Mouse (Mus musculus) regulatory T cell (primary cell): Measurements from ENCODE around the gene Doc2g.

Source experiments
- in situ Hi-C: fragments of 300-600 bp; cut with MboI, MseI; formaldehyde crosslinking; loops from one replicate; pipeline ENCODE4 v1.15.1; 2025; ENCODE audit warnings: high pct_unique_total_duplicates

The Doc2g gene

DNA sequence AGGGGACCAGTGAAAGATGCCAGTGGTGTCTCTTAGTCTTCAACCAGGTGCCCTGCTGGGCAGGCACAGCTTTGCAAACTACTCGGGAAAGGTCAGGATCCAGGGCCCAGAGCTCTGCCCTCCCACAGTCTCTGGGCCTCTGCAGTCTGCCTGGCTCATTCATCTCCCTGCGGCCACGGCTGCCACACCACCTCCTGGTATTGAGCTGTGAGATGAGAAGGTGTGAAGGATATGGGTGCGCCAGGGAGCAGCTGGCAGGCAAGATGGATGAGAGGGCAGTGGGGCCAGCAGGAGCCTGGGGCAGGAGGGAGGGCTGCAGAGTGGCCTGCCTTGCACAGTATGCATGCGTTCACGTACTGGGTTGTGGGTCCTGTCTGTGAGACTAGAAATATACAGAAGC, 12.3 kb upstream of the Doc2g start:
- in situ Hi-C loops: no loop called here

DNA sequence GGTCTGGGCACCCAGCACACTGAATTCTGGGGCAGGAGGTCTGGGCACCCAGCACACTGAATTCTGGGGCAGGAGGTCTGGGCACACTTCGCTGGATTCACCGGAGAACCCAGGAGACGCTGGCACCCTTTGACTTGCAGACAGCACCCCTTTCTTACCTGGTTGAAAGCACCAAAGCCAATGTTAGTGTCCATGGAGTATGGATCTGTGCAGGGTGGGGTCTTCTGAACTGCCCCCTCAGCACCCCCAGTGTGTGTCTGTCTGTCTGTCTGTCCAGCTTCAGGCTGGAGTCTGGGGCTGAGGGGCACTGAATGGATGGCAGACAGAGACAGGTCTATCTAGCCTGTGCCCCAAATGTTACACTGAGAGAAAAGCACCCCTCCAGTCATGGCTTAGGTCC, 11.6 kb upstream of the Doc2g start:
- in situ Hi-C loops: no loop called here

GRCm38 (mm10) chr19:3991966-3992365, 11.1 kb upstream of the Doc2g start:
- in situ Hi-C loops: no loop called here

GRCm38 (mm10) chr19:3992416-3992815, 10.7 kb upstream of the Doc2g start, which contains the start of gene Tbx10:
Gene Tbx10, plus strand, starts transcription at chr19:3992752.
- in situ Hi-C loops: no loop called here

- in situ Hi-C loops: no loop called here
These were observed 8.2 kb upstream of the Doc2g start for GRCm38 (mm10) chr19:3994932-3995331.

- in situ Hi-C loops: no loop called here
These were observed 7.6 kb upstream of the Doc2g start for GRCm38 (mm10) chr19:3995505-3995904.

DNA sequence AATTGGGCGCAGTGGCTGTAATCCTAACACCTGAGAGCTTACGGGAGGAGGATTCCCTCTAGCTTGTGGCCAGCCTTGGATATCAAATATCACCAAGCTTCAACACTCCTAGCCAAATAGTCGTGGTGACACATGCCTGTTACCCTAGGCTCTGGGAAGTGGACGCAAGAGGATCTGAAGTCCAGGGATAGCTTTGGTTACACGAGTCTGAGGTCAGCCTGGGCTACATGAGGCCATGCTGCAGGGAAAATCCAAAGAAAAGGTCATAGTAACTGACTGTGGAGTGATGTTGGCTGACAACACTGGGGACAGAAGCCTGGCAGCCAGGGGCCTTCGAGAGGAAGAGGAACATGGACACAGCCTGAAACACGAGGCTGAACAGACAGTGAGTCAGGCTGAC, 7.0 kb upstream of the Doc2g start:
- in situ Hi-C loops: no loop called here

DNA sequence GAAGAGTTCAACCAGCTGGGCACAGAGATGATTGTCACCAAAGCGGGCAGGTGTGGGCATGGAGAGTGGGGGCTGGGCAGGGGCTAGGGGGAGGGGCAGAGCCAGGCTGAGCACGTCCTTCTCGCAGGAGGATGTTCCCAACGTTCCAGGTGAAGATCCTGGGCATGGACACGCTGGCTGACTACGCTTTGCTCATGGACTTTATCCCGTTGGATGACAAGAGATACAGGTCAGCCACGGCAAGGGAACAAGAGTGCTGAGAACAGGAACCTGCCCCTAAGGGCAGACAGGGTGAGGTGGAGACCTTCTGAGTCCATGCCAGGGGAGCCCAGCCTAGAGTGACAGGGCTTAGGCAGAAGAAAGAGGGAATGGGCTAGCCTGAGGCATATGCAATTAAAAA, 6.4 kb upstream of the Doc2g start:
- in situ Hi-C loops: no loop called here

- in situ Hi-C loops: no loop called here
These were observed 5.9 kb upstream of the Doc2g start for GRCm38 (mm10) chr19:3997231-3997630.

DNA sequence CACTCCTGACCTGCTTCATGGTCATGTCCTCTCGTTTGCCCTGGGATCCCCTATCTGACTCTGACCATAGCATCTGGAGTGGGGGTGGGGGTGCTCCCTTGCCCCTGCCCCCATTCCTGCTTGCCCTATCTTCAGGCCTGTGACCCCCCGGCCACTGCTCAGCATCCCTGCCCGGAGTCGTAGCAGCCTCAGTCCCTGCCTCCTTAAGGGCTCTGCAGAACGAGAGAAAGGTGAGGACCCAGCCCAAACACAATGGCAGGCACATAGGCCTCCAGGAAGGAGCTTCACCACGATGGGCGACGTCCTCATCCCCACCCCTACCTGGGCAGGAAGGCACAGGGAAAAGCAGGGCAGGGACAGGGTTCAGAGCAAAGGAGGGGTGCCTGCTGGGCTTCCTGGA, 4.8 kb upstream of the Doc2g start:
- in situ Hi-C loops: no loop called here

GRCm38 (mm10) chr19:3999121-3999730, 3.9 kb upstream of the Doc2g start:
- in situ Hi-C loops: no loop called here

DNA sequence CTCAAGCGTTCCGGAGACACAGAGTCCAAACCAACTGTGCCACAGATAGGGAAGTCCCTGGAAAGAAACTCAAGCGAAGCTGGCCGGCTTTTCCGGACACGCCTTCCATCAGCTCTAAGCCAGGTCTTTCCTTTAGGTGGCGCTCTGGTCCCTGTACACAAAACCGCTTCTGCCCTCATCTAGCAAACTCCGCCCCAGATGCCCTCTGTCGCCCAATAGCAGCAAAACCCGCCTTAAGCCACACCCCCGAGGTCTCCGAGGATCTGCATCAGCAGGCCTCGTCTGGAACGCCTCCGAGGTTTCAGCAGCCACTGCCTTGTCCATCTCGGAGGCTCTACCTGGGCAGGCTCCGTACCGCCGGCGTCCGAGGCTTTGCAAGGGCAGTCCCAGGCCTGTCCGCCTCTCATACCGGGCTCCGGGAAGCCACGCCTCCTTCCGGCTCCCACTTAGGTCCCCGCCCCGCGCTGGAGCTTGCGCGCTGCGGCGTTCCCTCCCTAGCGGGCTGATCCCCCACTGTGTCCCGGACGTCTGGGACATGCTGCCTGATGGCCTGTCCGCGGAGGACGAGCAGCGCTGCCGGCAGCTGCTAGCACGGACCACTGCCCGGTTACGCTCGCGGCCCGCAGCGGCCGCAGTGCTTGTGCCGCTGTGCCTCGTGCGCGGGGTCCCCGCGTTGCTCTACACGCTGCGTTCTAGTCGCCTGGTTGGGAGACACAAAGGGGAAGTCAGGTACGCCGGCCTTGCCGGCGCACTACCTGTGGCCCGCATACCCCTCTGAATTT, 2.8 kb upstream of the Doc2g start, which contains the start of the genes Nudt8 and Gm49405:
Gene Nudt8, plus strand, starts transcription at position 462 of the 782 bp plus-strand sequence.
Gene Gm49405, plus strand, starts transcription at position 508 of the 782 bp plus-strand sequence.
- in situ Hi-C loops: no loop called here

GRCm38 (mm10) chr19:4000949-4001525, 2.1 kb upstream of the Doc2g start:
- in situ Hi-C loops: no loop called here

DNA sequence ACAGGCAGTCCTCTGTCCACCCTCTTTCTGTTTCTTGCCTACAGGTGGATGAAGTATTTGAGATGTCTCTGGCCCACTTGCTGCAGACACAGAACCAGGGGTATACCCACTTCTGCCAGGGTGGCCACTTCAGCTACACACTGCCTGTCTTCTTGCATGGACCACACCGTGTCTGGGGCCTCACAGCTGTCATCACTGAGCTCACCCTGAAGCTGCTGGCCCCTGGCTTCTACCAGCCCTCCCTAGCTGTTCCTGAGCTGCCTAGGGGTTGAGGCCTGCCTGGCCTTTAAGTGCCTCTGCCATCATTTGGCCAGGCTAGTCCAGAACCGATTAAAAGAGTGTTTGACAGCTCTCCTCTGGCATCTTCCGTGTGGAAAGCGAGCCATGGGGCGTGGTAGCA, 1.4 kb upstream of the Doc2g start:
- in situ Hi-C loops: no loop called here

- in situ Hi-C loops: no loop called here
These were observed 528 bp downstream of the Doc2g start for GRCm38 (mm10) chr19:4003641-4004040.

- in situ Hi-C loops: no loop called here
These were observed 1.2 kb downstream of the Doc2g start for GRCm38 (mm10) chr19:4004331-4004730.

- in situ Hi-C loops: no loop called here
These were observed 2.0 kb downstream of the Doc2g start for GRCm38 (mm10) chr19:4005091-4005490.

- in situ Hi-C loops: no loop called here
These were observed 2.9 kb downstream of the Doc2g start for GRCm38 (mm10) chr19:4005971-4006370.

- in situ Hi-C loops: no loop called here
These were observed 8.0 kb downstream of the Doc2g start for GRCm38 (mm10) chr19:4011086-4011485.

DNA sequence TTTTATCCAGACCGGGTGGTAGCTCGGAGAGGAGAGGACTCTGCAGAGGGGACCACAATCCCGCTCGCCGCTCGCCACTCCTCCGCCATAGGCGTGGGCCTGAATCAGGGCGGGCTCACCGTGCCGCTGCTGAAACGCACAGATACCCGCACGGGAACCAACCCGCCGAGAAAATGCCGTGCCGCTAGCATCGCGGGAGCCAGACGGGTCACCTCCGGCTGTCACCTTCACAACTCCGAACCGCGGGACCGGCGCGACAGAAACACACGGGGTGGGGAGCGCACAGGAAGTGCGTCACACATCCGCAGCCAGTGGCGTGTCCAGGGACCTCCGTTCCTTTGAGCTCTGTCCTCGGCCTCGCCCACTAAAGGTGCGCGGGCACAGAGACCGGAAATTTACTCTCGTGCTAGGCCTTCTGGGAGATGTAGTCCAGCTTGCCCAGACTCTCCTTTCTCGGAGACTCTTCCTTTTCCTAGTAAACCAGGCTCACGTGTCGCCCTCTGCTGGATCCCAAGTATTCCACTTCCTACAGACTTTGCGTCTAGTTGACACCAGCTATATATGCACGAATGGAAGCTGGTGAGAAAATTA, 9.4 kb downstream of the Doc2g start, which contains the start of gene Ndufv1:
Gene Ndufv1, minus strand, starts transcription at position 375 of the 591 bp plus-strand sequence.
- in situ Hi-C loops: no loop called here

GRCm38 (mm10) chr19:4013066-4013465, 10.0 kb downstream of the Doc2g start:
- in situ Hi-C loops: no loop called here

GRCm38 (mm10) chr19:4014802-4015201, 11.7 kb downstream of the Doc2g start:
- in situ Hi-C loops: no loop called here
